Mouse (Mus musculus) liver, postnatal 0 days (tissue): Measurements from ENCODE around the gene Cep55.

ENCODE experiments used
- CTCF ChIP-seq: sonication (generic); IDR thresholded peaks from 2 replicates; pipeline ENCODE4 v1.5.1; 2016; ENCODE audit warnings: antibody characterized with exemption, low read depth
- EP300 ChIP-seq: IDR thresholded peaks from 2 replicates; pipeline ENCODE4 v1.6.1; 2016; ENCODE audit warnings: antibody characterized with exemption, low read depth, mild to moderate bottlenecking

DNA sequence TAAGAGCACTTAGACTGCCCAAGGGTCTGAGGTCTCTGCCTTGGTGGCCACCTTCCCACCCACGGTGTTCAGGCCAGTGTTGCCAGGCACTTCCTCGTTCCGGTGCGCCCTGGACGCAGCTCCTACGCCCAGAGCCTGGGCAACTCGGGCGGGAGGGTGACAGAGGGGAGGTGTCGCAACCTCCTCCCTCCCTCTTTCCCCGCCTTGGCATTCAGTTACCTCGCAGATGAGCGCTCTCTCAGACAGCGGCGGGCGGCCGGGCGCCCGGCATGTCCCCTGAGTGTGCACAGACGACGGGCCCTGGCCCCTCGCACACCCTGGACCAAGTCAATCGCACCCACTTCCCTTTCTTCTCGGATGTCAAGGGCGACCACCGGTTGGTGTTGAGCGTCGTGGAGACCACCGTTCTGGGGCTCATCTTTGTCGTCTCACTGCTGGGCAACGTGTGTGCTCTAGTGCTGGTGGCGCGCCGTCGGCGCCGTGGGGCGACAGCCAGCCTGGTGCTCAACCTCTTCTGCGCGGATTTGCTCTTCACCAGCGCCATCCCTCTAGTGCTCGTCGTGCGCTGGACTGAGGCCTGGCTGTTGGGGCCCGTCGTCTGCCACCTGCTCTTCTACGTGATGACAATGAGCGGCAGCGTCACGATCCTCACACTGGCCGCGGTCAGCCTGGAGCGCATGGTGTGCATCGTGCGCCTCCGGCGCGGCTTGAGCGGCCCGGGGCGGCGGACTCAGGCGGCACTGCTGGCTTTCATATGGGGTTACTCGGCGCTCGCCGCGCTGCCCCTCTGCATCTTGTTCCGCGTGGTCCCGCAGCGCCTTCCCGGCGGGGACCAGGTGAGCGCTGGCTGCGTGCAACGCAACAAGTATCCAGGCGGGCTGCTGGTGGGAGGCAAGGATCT lies 42.3 kb downstream of the Cep55 start, which contains the start of gene Ffar4:
- TF ChIP-seq CTCF (no peak), EP300 (no peak)
